Mouse (Mus musculus): ENCODE measurements around the gene Il17c.

- TF ChIP-seq CTCF (IDR thresholded peaks at IDR 0.05; ENCODE audit: low read depth) (no peak), EP300 (IDR thresholded peaks at IDR 0.05; ENCODE audit: low read depth) (no peak)
Measured at GRCm38 (mm10) chr8:122442781-122443180, 21.0 kb downstream of the Il17c start.

All from liver, embryonic 14.5 days (tissue).